Mouse (Mus musculus) cortical plate, adult 2 months (tissue): ENCODE results near the gene Tnpo3. TPM values are rescaled to one million over a fixed set of nuclear protein-coding genes. Genes with fewer than 3 reads are reported as not detected.

Experiments
- H3K27ac ChIP-seq: fragments of 200-500 bp; 2 replicates; pipeline ENCODE4 v1.5.1; 2012; ENCODE audit warnings: low read length, control low read depth, inconsistent platforms; ENCODE audit not compliant: insufficient read depth
- H3K4me1 ChIP-seq: fragments of 200-500 bp; 2 replicates; pipeline ENCODE4 v1.6.1; 2011; ENCODE audit warnings: low read length; ENCODE audit not compliant: control insufficient read depth, insufficient read depth
- H3K4me3 ChIP-seq: fragments of 200-500 bp; 2 replicates; pipeline ENCODE4 v1.5.1; 2011; ENCODE audit warnings: mild to moderate bottlenecking, low read length, control low read depth; ENCODE audit not compliant: insufficient read depth
- CTCF ChIP-seq: fragments of 200-500 bp; IDR thresholded peaks from 2 replicates; pipeline ENCODE4 v1.5.1; 2011; ENCODE audit warnings: mild to moderate bottlenecking, control low read depth, low read length; ENCODE audit not compliant: insufficient read depth; ENCODE audit errors: extremely low read depth
- POLR2A ChIP-seq: fragments of 200-500 bp; IDR thresholded peaks from 2 replicates; pipeline ENCODE4 v1.6.1; 2011; ENCODE audit warnings: mild to moderate bottlenecking, low read length, control low read depth; ENCODE audit not compliant: insufficient read depth; ENCODE audit errors: extremely low read depth
- polyA plus RNA-seq: library from polyadenylated mRNA; depleted of rRNA; stranded (reverse); fragments of >200 nt; gene quantifications from 2 replicates; pipeline ENCODE4 v1.2.3, GENCODE M21; 2012; rRNA removed

The Tnpo3 gene
- polyA plus RNA-seq: 51.0 and 52.4 TPM in 2 replicates

GRCm38 (mm10) chr6:29609111-29610019 is at the start of gene Tnpo3:
Tnpo3 (minus strand) TSS chr6:29609887.
- Histone ChIP-seq H3K4me1 (no peaks in the 10 kb centered on the region), H3K4me3 (peak within 1 kb of the TSS; percentile 74), H3K27ac (peak within 1 kb of the TSS; percentile 83; the same call in 1 of the 2 replicates)
- TF ChIP-seq POLR2A (peak; percentile 82), CTCF (no peak)

GRCm38 (mm10) chr6:29658626-29659475 is 49.2 kb upstream of the Tnpo3 start:
- Histone ChIP-seq H3K4me3 (no peak overlapping the region), H3K27ac (no peak overlapping the region), H3K4me1 (no peaks in the 10 kb centered on the region)
- no peak for TF ChIP-seq CTCF
- no peak for TF ChIP-seq POLR2A

GRCm38 (mm10) chr6:29653271-29653670 is 43.6 kb upstream of the Tnpo3 start:
- Histone ChIP-seq H3K4me3 (no peak overlapping the region), H3K27ac (no peak overlapping the region), H3K4me1 (no peaks in the 10 kb centered on the region)
- no peak for TF ChIP-seq CTCF
- TF ChIP-seq POLR2A: no peak

- H3K27ac ChIP-seq: no peak overlapping the region
- H3K4me3 ChIP-seq: no peak overlapping the region
- no peaks in the 10 kb centered on the region for H3K4me1 ChIP-seq
- TF ChIP-seq CTCF: no peak
- TF ChIP-seq POLR2A: no peak
These were observed 40.5 kb upstream of the Tnpo3 start for GRCm38 (mm10) chr6:29650170-29650549.

GRCm38 (mm10) chr6:29649494-29650169 is 39.9 kb upstream of the Tnpo3 start:
- TF ChIP-seq CTCF (peak; percentile 99), POLR2A (no peak)
- Histone ChIP-seq H3K27ac (no peak overlapping the region), H3K4me3 (no peak overlapping the region), H3K4me1 (no peaks in the 10 kb centered on the region)

GRCm38 (mm10) chr6:29641816-29642215 is 32.1 kb upstream of the Tnpo3 start:
- Histone ChIP-seq H3K4me3 (no peak overlapping the region), H3K27ac (no peak overlapping the region), H3K4me1 (no peaks in the 10 kb centered on the region)
- TF ChIP-seq CTCF (no peak), POLR2A (no peak)

GRCm38 (mm10) chr6:29639580-29640419 is 30.1 kb upstream of the Tnpo3 start:
- TF ChIP-seq CTCF: no peak
- TF ChIP-seq POLR2A: no peak
- H3K4me1 ChIP-seq: no peaks in the 10 kb centered on the region
- H3K4me3 ChIP-seq: no peak overlapping the region
- H3K27ac ChIP-seq: no peak overlapping the region

- TF ChIP-seq POLR2A (no peak), CTCF (no peak)
These were observed 29.3 kb upstream of the Tnpo3 start for GRCm38 (mm10) chr6:29638844-29639460.

More at GRCm38 (mm10) chr6:29638844-29639460, 29.3 kb upstream of the Tnpo3 start:
- Histone ChIP-seq H3K4me3 (no peak overlapping the region), H3K27ac (no peak overlapping the region), H3K4me1 (no peaks in the 10 kb centered on the region)
